Mouse (Mus musculus) kidney, adult 8-10 months (tissue): Measurements from ENCODE around the gene Olfr1167.
"Not testable (repeated sequence)": the region's sequence is repeated elsewhere in the genome, so short reads cannot be mapped to it uniquely, and the experiment has no call there.

Experiments used
- DNase-seq, 2 experiments: peaks; one replicate each; pipeline ENCODE4 v3.0.0; 2022

Gene Olfr1167

GRCm38 (mm10) chr2:88155093-88155492 lies at the start of gene Olfr1167:
Gene Olfr1167 (minus strand): TSS chr2:88155193.
- DNase-seq = not testable (repeated sequence)

- no peak for DNase-seq
Measured at GRCm38 (mm10) chr2:88181580-88181979, 26.6 kb upstream of the Olfr1167 start, which contains the start of gene Olfr1168. Gene Olfr1168 (plus strand): TSS chr2:88181880.

- DNase-seq = no peak
Measured at GRCm38 (mm10) chr2:88128172-88128571, 26.8 kb downstream of the Olfr1167 start, which contains the start of gene Olfr1166. Gene Olfr1166 (minus strand): TSS chr2:88128272.
